Mouse (Mus musculus): ENCODE results near the gene Arl5a. TPM values are rescaled to one million over a fixed set of nuclear protein-coding genes. Genes with fewer than 3 reads are reported as not detected.

Arl5a gene
- polyA plus RNA-seq, 1 experiment from 2014 or later = 45.7 TPM

- Histone ChIP-seq H3K4me3 (ENCODE audit: low read length) (peak overlapping the region; percentile 12; the same call in 1 of the 2 replicates), H3K27ac (ENCODE audit: low read length) (no peak overlapping the region), H3K9me3 (replicated peaks; ENCODE audit: control insufficient read depth, low read length) (no peaks in the 10 kb centered on the region), H3K27me3 (ENCODE audit: control insufficient read depth, insufficient read depth, low read length) (no peaks in the 10 kb centered on the region), H3K4me1 (ENCODE audit: control insufficient read depth, insufficient read depth, low read length) (no peaks in the 10 kb centered on the region; the same call in 1 of the 2 replicates), H3K4me2 (ENCODE audit: low read depth, low read length) (peak overlapping the region; percentile 37), H3K9ac (ENCODE audit: low read length) (no peak overlapping the region), H3K36me3 (ENCODE audit: control insufficient read depth, insufficient read depth) (no peaks in the 10 kb centered on the region)
- 55% methylated on average over 13 of the region's 13 CpGs for WGBS
- no peak for ATAC-seq (replicated peaks; ENCODE audit: extremely low read depth, insufficient read depth, low FRiP score)
Measured at GRCm38 (mm10) chr2:52377706-52378447, 46.8 kb downstream of the Arl5a start.

- Histone ChIP-seq H3K9me3 (replicated peaks; ENCODE audit: control insufficient read depth, low read length) (no peaks in the 10 kb centered on the region), H3K9ac (ENCODE audit: low read length) (no peak overlapping the region), H3K27ac (ENCODE audit: low read length) (no peak overlapping the region), H3K36me3 (ENCODE audit: control insufficient read depth, insufficient read depth) (no peaks in the 10 kb centered on the region), H3K4me2 (ENCODE audit: low read depth, low read length) (no peak overlapping the region), H3K27me3 (ENCODE audit: control insufficient read depth, insufficient read depth, low read length) (no peaks in the 10 kb centered on the region), H3K4me1 (ENCODE audit: control insufficient read depth, insufficient read depth, low read length) (peaks cover 9% of the 10 kb centered on the region), H3K4me3 (ENCODE audit: low read length) (no peak overlapping the region)
- 89% methylated on average over 6 of the region's 6 CpGs for WGBS
- no peak for ATAC-seq (replicated peaks; ENCODE audit: extremely low read depth, insufficient read depth, low FRiP score)
Measured at GRCm38 (mm10) chr2:52374706-52375105, 50.0 kb downstream of the Arl5a start.

- 64% methylated on average over 6 of the region's 6 CpGs for WGBS
- ATAC-seq (replicated peaks; ENCODE audit: extremely low read depth, insufficient read depth, low FRiP score) = no peak
- Histone ChIP-seq H3K27me3 (ENCODE audit: control insufficient read depth, insufficient read depth, low read length) (no peaks in the 10 kb centered on the region), H3K4me3 (ENCODE audit: low read length) (no peak overlapping the region), H3K36me3 (ENCODE audit: control insufficient read depth, insufficient read depth) (no peaks in the 10 kb centered on the region), H3K9me3 (replicated peaks; ENCODE audit: control insufficient read depth, low read length) (no peaks in the 10 kb centered on the region), H3K4me2 (ENCODE audit: low read depth, low read length) (no peak overlapping the region), H3K4me1 (ENCODE audit: control insufficient read depth, insufficient read depth, low read length) (peaks cover 12% of the 10 kb centered on the region), H3K27ac (ENCODE audit: low read length) (no peak overlapping the region), H3K9ac (ENCODE audit: low read length) (no peak overlapping the region)
Measured at GRCm38 (mm10) chr2:52372480-52372879, 52.2 kb downstream of the Arl5a start.

GRCm38 (mm10) chr2:52372080-52372479, 52.6 kb downstream of the Arl5a start:
- H3K27ac ChIP-seq (ENCODE audit: low read length) = no peak overlapping the region
- ATAC-seq (replicated peaks; ENCODE audit: extremely low read depth, insufficient read depth, low FRiP score) = no peak
- H3K9me3 ChIP-seq (replicated peaks; ENCODE audit: control insufficient read depth, low read length) = no peaks in the 10 kb centered on the region

GRCm38 (mm10) chr2:52371066-52371465, 53.6 kb downstream of the Arl5a start:
- no peaks in the 10 kb centered on the region for H3K9me3 ChIP-seq (replicated peaks; ENCODE audit: control insufficient read depth, low read length)
- H3K4me1 ChIP-seq (ENCODE audit: control insufficient read depth, insufficient read depth, low read length) = peaks cover 23% of the 10 kb centered on the region
- no peak overlapping the region for H3K4me3 ChIP-seq (ENCODE audit: low read length)
- H3K27ac ChIP-seq (ENCODE audit: low read length) = peak overlapping the region; percentile 65
- no peaks in the 10 kb centered on the region for H3K27me3 ChIP-seq (ENCODE audit: control insufficient read depth, insufficient read depth, low read length)
- H3K36me3 ChIP-seq (ENCODE audit: control insufficient read depth, insufficient read depth) = no peaks in the 10 kb centered on the region
- no peak overlapping the region for H3K4me2 ChIP-seq (ENCODE audit: low read depth, low read length)
- peak; percentile 69 for ATAC-seq (replicated peaks; ENCODE audit: extremely low read depth, insufficient read depth, low FRiP score)
- WGBS = 8% methylated on average over 2 of the region's 2 CpGs
- no peak overlapping the region for H3K9ac ChIP-seq (ENCODE audit: low read length)

More at GRCm38 (mm10) chr2:52372080-52372479, 52.6 kb downstream of the Arl5a start:
- no peak overlapping the region for H3K4me2 ChIP-seq (ENCODE audit: low read depth, low read length)
- WGBS = 78% methylated on average over 4 of the region's 4 CpGs
- H3K27me3 ChIP-seq (ENCODE audit: control insufficient read depth, insufficient read depth, low read length) = no peaks in the 10 kb centered on the region
- H3K36me3 ChIP-seq (ENCODE audit: control insufficient read depth, insufficient read depth) = no peaks in the 10 kb centered on the region
- H3K4me1 ChIP-seq (ENCODE audit: control insufficient read depth, insufficient read depth, low read length) = peaks cover 16% of the 10 kb centered on the region
- no peak overlapping the region for H3K9ac ChIP-seq (ENCODE audit: low read length)
- no peak overlapping the region for H3K4me3 ChIP-seq (ENCODE audit: low read length)

GRCm38 (mm10) chr2:52369622-52370021, 55.1 kb downstream of the Arl5a start:
- H3K27ac ChIP-seq (ENCODE audit: low read length) = no peak overlapping the region
- H3K4me2 ChIP-seq (ENCODE audit: low read depth, low read length) = no peak overlapping the region
- H3K9me3 ChIP-seq (replicated peaks; ENCODE audit: control insufficient read depth, low read length) = no peaks in the 10 kb centered on the region
- no peak for ATAC-seq (replicated peaks; ENCODE audit: extremely low read depth, insufficient read depth, low FRiP score)
- peaks cover 23% of the 10 kb centered on the region for H3K4me1 ChIP-seq (ENCODE audit: control insufficient read depth, insufficient read depth, low read length)
- H3K9ac ChIP-seq (ENCODE audit: low read length) = no peak overlapping the region
- H3K4me3 ChIP-seq (ENCODE audit: low read length) = no peak overlapping the region
- no peaks in the 10 kb centered on the region for H3K36me3 ChIP-seq (ENCODE audit: control insufficient read depth, insufficient read depth)
- H3K27me3 ChIP-seq (ENCODE audit: control insufficient read depth, insufficient read depth, low read length) = no peaks in the 10 kb centered on the region
- 85% methylated on average over 6 of the region's 6 CpGs for WGBS

- Histone ChIP-seq H3K27me3 (ENCODE audit: control insufficient read depth, insufficient read depth, low read length) (no peaks in the 10 kb centered on the region), H3K27ac (ENCODE audit: low read length) (no peak overlapping the region), H3K9me3 (replicated peaks; ENCODE audit: control insufficient read depth, low read length) (no peaks in the 10 kb centered on the region), H3K9ac (ENCODE audit: low read length) (no peak overlapping the region), H3K4me1 (ENCODE audit: control insufficient read depth, insufficient read depth, low read length) (peaks cover 23% of the 10 kb centered on the region), H3K4me2 (ENCODE audit: low read depth, low read length) (peak overlapping the region; percentile 52), H3K4me3 (ENCODE audit: low read length) (no peak overlapping the region), H3K36me3 (ENCODE audit: control insufficient read depth, insufficient read depth) (no peaks in the 10 kb centered on the region)
- 91% methylated on average over 5 of the region's 5 CpGs for WGBS
- ATAC-seq (replicated peaks; ENCODE audit: extremely low read depth, insufficient read depth, low FRiP score) = no peak
Measured at GRCm38 (mm10) chr2:52367665-52368064, 57.0 kb downstream of the Arl5a start.

GRCm38 (mm10) chr2:52367248-52367647, 57.5 kb downstream of the Arl5a start:
- 0 out of 2 replicates have a peak overlapping the region, but pooled peaks have one; percentile 14 for H3K9ac ChIP-seq (ENCODE audit: low read length)
- H3K4me2 ChIP-seq (ENCODE audit: low read depth, low read length) = peak overlapping the region; percentile 52
- no peaks in the 10 kb centered on the region for H3K27me3 ChIP-seq (ENCODE audit: control insufficient read depth, insufficient read depth, low read length)
- H3K36me3 ChIP-seq (ENCODE audit: control insufficient read depth, insufficient read depth) = no peaks in the 10 kb centered on the region
- H3K27ac ChIP-seq (ENCODE audit: low read length) = peak overlapping the region; percentile 11; the same call in 1 of the 2 replicates
- ATAC-seq (replicated peaks; ENCODE audit: extremely low read depth, insufficient read depth, low FRiP score) = no peak
- no peaks in the 10 kb centered on the region for H3K9me3 ChIP-seq (replicated peaks; ENCODE audit: control insufficient read depth, low read length)
- peak overlapping the region; percentile 21; the same call in 1 of the 2 replicates for H3K4me3 ChIP-seq (ENCODE audit: low read length)
- WGBS = 32% methylated on average over 13 of the region's 13 CpGs
- peaks cover 23% of the 10 kb centered on the region for H3K4me1 ChIP-seq (ENCODE audit: control insufficient read depth, insufficient read depth, low read length)

- no peaks in the 10 kb centered on the region for H3K36me3 ChIP-seq (ENCODE audit: control insufficient read depth, insufficient read depth)
- no peak overlapping the region for H3K27ac ChIP-seq (ENCODE audit: low read length)
- peaks cover 3% of the 10 kb centered on the region; the same call in 1 of the 2 replicates for H3K4me1 ChIP-seq (ENCODE audit: control insufficient read depth, insufficient read depth, low read length)
- no peak overlapping the region for H3K9ac ChIP-seq (ENCODE audit: low read length)
- no peaks in the 10 kb centered on the region for H3K9me3 ChIP-seq (replicated peaks; ENCODE audit: control insufficient read depth, low read length)
- WGBS = 85% methylated on average over 9 of the region's 9 CpGs
- ATAC-seq (replicated peaks; ENCODE audit: extremely low read depth, insufficient read depth, low FRiP score) = no peak
- no peak overlapping the region for H3K4me2 ChIP-seq (ENCODE audit: low read depth, low read length)
- H3K27me3 ChIP-seq (ENCODE audit: control insufficient read depth, insufficient read depth, low read length) = no peaks in the 10 kb centered on the region
- no peak overlapping the region for H3K4me3 ChIP-seq (ENCODE audit: low read length)
Measured at GRCm38 (mm10) chr2:52361086-52361485, 63.6 kb downstream of the Arl5a start.
